Mouse (Mus musculus) v-Abl transformed pro-B cells (cell line): Measurements from ENCODE around the gene Cx3cr1.

Source experiments
- in situ Hi-C, 2 experiments: fragments of 400-800 bp; cut with MboI; formaldehyde crosslinking; loops; one replicate each; pipeline ENCODE4 v1.15.1; 2025; ENCODE audit not compliant: unreplicated experiment in 2 of 2

Gene Cx3cr1

GRCm38 (mm10) chr9:120083158-120083894, 13.6 kb upstream of the Cx3cr1 start:
- in situ Hi-C loops = loop anchor here (25.0 kb wide), 2 partner anchors 446 to 621 kb away; no protein-coding TSS in a partner anchor

GRCm38 (mm10) chr9:120082691-120083090, 13.0 kb upstream of the Cx3cr1 start:
- in situ Hi-C loops = loop anchor here (25.0 kb wide), 2 partner anchors 445 to 620 kb away; no protein-coding TSS in a partner anchor

- in situ Hi-C loops = loop anchor here (25.0 kb wide), 2 partner anchors 445 to 620 kb away; no protein-coding TSS in a partner anchor
Observed at GRCm38 (mm10) chr9:120081967-120082366, 12.3 kb upstream of the Cx3cr1 start.

- in situ Hi-C loops = loop anchor here (25.0 kb wide), 2 partner anchors 444 to 619 kb away; no protein-coding TSS in a partner anchor
Observed at GRCm38 (mm10) chr9:120081247-120081646, 11.6 kb upstream of the Cx3cr1 start.

GRCm38 (mm10) chr9:120080546-120081108, 10.9 kb upstream of the Cx3cr1 start:
- in situ Hi-C loops = loop anchor here (25.0 kb wide), 2 partner anchors 443 to 618 kb away; no protein-coding TSS in a partner anchor

- in situ Hi-C loops = loop anchor here (25.0 kb wide), 2 partner anchors 443 to 618 kb away; no protein-coding TSS in a partner anchor
Observed at GRCm38 (mm10) chr9:120079901-120080300, 10.2 kb upstream of the Cx3cr1 start.

- in situ Hi-C loops = loop anchor here (25.0 kb wide), 2 partner anchors 441 to 616 kb away; no protein-coding TSS in a partner anchor
Observed at GRCm38 (mm10) chr9:120078241-120078640, 8.6 kb upstream of the Cx3cr1 start.

GRCm38 (mm10) chr9:120074516-120074915, 4.8 kb upstream of the Cx3cr1 start:
- in situ Hi-C loops = loop anchor here (5.0 to 25.0 kb wide), 4 partner anchors 47 to 437 kb away; no protein-coding TSS in a partner anchor

- in situ Hi-C loops = loop anchor here (5.0 to 25.0 kb wide), 4 partner anchors 46 to 436 kb away; no protein-coding TSS in a partner anchor
Observed at GRCm38 (mm10) chr9:120073169-120073568, 3.5 kb upstream of the Cx3cr1 start.

GRCm38 (mm10) chr9:120071251-120071650, 1.6 kb upstream of the Cx3cr1 start:
- in situ Hi-C loops = loop anchor here (5.0 to 25.0 kb wide), 4 partner anchors 44 to 434 kb away; no protein-coding TSS in a partner anchor

GRCm38 (mm10) chr9:120068047-120068446, 1.6 kb downstream of the Cx3cr1 start:
- in situ Hi-C loops = loop anchor here in 1 of 2 experiments (25.0 kb wide), 1 partner anchor 431 kb away; no protein-coding TSS in a partner anchor

GRCm38 (mm10) chr9:120067609-120068008, 2.1 kb downstream of the Cx3cr1 start:
- in situ Hi-C loops = loop anchor here in 1 of 2 experiments (25.0 kb wide), 1 partner anchor 430 kb away; no protein-coding TSS in a partner anchor

- in situ Hi-C loops = loop anchor here in 1 of 2 experiments (25.0 kb wide), 1 partner anchor 427 kb away; no protein-coding TSS in a partner anchor
Observed at GRCm38 (mm10) chr9:120064317-120064716, 5.4 kb downstream of the Cx3cr1 start.

- in situ Hi-C loops = loop anchor here in 1 of 2 experiments (25.0 kb wide), 1 partner anchor 421 kb away; no protein-coding TSS in a partner anchor
Observed at GRCm38 (mm10) chr9:120058730-120059129, 10.9 kb downstream of the Cx3cr1 start.

GRCm38 (mm10) chr9:120056201-120056600, 13.5 kb downstream of the Cx3cr1 start:
- in situ Hi-C loops = loop anchor here in 1 of 2 experiments (25.0 kb wide), 1 partner anchor 419 kb away; no protein-coding TSS in a partner anchor

GRCm38 (mm10) chr9:120054545-120055277, 15.0 kb downstream of the Cx3cr1 start:
- in situ Hi-C loops = loop anchor here in 1 of 2 experiments (25.0 kb wide), 1 partner anchor 417 kb away; no protein-coding TSS in a partner anchor

GRCm38 (mm10) chr9:120049407-120049806, 20.3 kb downstream of the Cx3cr1 start:
- in situ Hi-C loops = no loop called here

GRCm38 (mm10) chr9:120048495-120048894, 21.2 kb downstream of the Cx3cr1 start:
- in situ Hi-C loops = no loop called here

- in situ Hi-C loops = no loop called here
Observed at GRCm38 (mm10) chr9:120043115-120043514, 26.6 kb downstream of the Cx3cr1 start.

- in situ Hi-C loops = no loop called here
Observed at GRCm38 (mm10) chr9:120037414-120037813, 32.3 kb downstream of the Cx3cr1 start.
